Mouse (Mus musculus): ENCODE results near the gene Ryr2.
"Not testable (repeated sequence)": the region's sequence is repeated elsewhere in the genome, so short reads cannot be mapped to it uniquely, and the experiment has no call there.

Ryr2 gene

DNA sequence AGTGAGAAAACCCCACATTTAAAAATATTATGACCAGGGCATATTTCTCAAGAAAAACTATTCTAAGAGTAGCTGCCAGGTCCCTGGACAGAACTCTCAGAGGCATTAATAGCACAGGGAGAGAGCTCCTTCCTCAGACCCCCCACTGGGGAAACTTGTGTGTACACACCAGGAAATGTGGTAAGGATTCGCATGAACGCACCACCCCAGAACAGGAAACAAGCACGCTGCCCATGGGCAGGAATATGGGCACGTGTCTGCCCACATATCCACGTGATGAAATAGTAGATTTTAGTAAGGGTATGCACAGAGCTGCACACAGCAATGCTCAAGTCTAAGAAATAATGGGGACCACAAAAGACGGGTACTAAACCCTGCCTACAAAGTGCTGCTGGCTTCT is 72.8 kb downstream of the Ryr2 start:
- no peak for DNase-seq

DNA sequence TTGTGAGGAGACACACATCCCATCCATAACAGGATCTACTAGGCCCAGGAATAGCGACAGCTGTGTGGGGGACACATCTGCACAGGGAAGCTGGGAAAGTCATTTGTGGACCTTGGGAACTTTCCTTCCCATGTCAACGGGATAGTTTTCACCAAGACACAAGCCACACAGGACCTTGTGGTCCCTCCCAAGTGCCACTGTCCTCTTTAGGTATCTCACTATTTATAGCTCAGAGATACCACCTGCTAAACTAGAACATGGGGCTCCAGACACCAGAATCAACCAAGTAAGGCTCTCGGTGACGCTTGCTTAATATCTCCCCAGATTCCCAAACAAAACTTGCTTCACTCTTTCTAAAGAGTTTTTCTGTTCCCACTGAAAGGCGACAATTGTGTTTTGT is 73.5 kb downstream of the Ryr2 start:
- DNase-seq, result no peak

DNA sequence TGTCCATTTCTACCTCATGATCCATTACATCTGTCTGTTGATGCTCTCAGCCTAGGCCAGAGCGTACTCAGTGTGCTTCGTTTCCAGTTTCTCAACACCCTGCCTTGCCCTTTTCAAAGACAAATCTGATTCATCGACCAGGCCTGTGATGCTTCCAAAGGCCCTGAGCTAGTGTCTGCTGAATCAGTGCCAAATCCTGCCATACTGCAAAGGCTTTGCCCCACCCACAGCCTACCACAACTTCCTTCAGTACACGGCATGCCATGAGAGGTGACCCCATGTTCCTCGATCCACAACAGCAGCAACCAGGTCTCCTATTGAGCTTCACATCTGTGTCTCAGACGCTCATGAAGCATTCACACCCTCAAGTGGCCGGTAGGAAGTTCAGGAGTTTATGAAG is 76.9 kb downstream of the Ryr2 start:
- no peak for DNase-seq

DNA sequence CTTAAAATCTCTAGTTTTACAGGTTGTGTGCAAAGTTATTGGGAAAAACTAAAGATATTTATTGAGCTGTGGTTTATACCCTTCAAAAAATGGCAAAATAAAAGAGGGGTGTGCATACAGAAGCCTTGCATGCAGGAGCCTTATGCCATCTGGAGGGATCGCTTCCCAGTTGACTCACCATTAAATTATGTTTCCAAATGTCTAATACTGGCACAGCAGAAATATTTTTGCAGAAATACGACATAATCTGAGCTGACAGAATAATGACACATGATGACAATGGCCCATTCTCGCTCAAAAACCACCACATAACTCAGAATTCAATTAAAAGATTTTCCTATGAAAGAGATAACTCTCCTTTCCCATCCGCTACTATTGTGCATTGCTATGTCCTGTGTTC is 77.4 kb downstream of the Ryr2 start:
- DNase-seq, result no peak

DNA sequence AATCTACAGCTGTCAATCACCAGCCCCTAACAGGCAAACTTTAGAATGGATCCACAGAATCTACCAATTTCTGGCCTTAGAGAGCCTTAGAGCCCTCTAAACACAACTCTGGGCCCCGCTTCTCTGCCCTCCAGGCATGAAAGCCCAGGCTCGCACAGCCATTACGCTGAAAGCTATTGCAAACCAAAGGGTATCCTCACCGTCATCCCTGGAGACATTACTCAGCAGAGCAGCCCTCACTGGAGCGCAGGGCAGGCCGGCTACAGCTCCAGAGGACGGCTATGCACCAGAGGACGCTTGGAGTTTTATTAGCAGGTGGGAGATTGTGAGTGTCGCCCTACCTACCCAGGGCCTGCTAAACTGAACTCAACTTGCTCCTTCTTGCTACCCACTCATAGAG is 88.7 kb downstream of the Ryr2 start:
- no peak for DNase-seq

DNA sequence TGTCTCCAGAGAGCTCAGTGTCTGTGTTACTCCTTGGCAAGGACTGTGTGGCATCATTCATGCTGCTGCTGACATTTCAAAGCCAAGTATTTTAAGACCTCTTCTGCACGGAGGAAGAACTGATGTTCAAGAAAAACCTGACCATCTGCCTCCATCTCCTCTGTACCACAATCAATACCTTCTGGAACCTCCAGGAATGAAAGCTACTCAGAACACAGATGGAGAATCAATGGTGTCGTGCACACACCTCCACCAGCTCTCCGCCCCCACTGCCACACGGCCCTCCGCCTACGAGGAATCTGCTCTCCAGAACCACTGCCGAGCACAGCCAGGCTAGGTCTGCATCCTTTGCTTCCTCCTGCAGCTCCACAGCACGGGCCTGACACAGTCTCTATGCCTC is 92.8 kb downstream of the Ryr2 start:
- DNase-seq, result no peak

DNA sequence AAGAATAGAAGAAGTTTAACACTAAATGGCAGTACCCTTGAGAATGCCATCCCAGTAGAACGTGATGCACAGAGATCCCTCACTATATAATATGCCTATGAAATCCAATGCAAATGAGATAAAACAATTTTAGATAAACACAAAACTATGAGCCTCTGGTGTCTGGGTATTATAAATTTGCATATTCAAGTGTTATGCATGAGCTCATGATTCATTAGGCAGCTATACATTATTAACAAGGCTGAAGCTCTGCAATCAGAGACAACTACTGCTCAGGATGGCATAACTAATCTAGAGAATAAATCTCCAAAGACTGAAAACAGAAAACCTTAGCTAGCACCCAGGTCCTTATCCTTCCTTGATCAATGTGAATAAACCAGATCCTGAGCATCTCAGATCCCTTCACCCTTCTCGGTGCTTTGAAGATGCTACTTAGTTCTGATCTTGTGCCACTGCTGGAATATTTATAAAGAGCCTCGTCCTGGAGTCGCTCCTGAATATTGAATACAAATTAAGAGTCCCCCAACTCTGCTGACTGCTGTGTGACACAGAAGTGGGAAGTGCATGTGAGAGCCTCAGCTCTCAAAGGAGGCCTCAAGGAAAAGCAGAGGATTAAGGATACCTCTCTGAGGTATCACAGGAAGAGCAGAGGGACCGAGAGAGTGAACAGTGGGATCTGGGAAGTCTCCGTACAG is 97.6 kb downstream of the Ryr2 start:
- no peak for DNase-seq

DNA sequence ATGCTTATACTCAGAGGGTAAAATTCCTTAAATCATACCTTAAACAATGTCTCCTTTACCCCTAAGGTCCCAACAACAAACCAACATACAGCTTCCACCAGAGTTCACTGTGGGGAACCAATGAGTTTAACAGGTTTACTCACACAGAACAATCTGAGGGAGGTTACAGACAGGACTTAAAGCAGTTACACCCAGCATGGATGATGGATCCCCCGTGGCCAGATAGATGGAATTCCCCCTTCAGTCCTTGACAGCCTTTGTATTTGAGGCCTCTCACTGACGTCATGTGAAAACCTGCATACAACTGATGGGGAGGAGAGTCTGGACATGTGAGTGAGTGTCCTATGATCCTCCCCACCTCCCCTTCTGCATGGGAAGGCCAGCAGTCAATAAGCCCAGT is 99.2 kb downstream of the Ryr2 start:
- no peak for DNase-seq

DNA sequence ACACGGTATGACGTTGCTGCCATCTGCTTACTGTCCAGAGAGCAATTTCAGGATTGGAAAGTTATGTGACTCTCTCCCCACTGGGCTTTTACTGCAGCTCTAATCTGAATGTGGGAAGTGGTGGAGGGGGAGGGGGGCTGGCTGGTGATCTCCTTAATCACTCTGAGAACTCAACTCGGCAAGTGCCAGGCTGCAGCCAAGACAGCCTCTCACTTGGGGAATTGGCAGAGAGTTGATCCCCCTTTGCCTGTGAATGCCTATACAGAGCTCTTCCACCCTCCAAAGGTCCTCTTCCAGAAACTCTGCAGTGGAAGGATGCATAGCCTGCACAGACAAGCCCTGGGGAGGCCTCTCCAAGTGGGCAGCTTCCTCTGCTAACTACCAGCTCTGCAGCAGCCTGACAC is 104.9 kb downstream of the Ryr2 start:
- DNase-seq, result no peak

DNA sequence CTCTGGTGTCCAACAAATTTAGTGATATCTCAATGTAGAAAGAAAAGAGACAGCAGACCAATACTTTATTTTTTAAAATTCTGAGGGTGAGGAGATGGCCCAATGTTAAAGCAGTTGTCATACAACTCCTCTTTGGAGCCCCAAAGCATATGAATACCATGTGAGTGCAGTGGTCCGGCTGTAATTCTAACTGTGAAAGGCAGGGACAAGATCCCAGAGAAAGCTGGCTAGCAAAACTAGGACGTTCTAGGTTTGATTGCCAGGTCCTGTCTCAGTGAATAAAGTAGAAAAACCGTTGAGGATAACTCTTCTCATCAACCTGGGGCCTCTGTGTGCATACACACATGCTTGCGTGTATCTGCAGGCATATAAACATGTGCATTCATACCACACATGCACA is 106.9 kb downstream of the Ryr2 start:
- no peak for DNase-seq

DNA sequence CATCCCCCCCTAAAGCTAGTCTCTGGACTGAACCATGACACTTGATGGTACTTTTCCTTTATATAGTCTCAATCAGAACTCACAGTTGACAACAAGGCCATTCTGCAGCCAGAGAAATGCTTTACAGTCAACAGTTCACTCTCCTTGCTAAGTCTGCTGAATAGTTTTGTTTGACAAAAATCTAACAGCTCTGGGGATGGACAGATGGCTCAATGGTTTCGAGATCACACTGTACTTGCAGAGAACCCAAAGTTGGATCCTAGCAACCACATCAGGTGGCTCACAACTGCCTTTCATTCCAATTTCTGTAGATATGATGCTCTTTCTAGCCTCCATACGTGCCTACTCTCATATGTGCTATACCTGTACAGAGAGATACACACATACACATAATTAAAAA is 109.4 kb downstream of the Ryr2 start:
- DNase-seq, result no peak

DNA sequence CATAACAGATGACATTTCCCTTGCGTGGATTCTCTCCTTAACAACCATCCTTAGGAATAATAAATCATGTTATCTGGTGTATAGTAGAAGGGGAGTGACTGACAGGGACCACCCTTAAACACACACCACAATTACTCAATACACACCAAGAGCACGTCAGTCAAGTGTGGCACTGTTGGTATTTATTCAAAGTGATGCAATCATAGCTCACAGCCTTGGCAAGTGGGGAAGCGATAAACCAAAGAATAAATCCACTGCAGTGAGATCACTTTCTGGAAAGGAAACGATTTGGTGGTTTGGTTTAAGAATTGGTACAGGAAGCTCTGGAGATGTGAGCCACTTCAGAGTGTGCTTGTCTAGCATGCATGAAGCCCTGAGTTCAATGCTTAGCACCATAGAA is 119.2 kb downstream of the Ryr2 start:
- no peak for DNase-seq

DNA sequence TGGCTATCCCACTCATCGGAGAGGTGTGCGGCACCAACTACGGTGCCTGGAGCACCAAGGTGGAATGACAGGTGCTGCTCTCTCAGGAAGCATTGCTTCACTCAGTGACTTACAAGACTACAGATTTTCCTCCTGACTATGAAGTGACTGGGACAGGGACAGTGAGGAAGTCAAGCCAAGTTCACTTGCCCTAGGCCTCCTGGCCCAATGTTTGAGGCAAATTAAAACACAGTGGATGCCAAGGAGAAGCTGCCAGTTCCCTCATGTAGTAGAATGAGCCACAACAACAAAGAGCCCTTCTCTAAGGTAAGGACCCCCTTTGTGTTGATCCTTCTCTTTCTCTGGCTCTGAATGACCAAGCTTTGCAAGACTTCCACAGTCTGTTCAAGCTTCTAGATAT is 121.7 kb downstream of the Ryr2 start:
- no peak for DNase-seq

DNA sequence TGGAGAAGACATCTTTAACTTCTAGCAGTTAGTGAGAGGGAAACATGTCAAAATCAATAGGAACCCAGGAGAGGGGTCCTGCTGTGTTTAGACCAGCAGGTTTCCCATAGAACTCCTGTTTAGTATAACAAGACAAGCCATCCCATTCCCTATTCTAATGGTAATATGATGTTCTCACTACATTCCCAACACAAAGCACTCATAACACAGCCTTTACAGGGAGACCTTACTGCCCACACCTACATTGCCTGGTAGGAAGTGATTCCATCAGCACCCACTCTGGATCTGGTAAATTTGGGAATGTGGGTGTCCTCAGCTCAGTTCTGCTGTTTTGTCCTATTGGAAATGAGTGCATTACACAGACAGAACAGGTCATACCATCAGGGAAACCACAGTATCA is 127.7 kb downstream of the Ryr2 start:
- DNase-seq, result no peak

DNA sequence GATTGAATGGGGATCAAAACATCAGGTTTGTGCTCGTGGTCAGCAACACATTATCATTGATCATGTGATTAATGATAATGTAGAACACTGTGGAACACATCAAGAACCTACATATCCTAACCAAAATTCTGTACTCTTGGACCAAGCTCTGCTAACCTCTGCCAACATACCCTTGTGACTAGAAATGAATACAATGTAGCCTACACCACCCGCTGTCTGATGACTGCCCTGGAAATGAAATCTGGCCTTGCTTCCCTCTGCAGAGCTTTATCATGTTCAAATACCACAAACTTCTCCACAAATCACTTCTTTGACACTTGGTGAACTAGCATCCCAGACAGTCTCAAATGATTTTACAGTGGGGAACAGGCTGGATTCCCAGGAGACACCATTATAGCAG is 128.4 kb downstream of the Ryr2 start:
- no peak for DNase-seq

DNA sequence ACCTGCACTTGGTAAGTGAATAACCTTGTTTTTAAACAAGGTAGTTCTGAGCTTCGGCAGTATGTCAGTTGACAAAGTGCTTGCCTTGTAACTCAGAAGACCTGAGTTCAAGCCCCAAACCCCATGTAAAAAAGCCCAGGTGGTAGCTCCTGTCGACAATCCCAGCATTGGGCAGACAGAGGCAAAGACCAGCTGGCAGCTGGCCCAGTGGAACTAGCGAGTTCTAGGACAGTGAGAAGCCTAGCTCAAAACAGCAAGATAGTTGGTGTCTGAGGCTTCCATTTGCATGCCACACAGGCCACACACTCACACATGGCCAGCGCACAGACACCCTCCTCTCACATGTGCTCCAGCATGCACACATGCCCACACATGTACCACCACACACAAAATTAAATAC is 129.1 kb downstream of the Ryr2 start:
- DNase-seq, result no peak

DNA sequence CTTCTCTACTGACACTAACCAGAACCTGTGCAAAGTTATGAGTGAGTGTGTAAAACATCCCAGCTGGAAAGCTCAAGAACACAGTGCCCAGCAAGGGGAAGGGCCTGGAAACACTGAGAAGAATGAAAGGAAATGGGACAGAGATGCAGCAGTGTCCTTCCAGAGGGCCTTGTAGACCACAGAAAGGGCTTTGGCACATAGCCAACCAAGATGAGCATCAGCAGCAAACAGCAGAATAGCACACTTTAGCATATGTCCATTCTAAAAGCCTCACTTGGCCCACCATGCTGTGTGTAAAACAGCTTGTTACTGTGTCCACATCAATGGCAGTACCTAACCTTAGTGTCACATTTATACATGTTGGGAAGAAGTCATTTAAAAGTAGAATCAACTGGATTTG is 142.4 kb downstream of the Ryr2 start:
- no peak for DNase-seq

DNA sequence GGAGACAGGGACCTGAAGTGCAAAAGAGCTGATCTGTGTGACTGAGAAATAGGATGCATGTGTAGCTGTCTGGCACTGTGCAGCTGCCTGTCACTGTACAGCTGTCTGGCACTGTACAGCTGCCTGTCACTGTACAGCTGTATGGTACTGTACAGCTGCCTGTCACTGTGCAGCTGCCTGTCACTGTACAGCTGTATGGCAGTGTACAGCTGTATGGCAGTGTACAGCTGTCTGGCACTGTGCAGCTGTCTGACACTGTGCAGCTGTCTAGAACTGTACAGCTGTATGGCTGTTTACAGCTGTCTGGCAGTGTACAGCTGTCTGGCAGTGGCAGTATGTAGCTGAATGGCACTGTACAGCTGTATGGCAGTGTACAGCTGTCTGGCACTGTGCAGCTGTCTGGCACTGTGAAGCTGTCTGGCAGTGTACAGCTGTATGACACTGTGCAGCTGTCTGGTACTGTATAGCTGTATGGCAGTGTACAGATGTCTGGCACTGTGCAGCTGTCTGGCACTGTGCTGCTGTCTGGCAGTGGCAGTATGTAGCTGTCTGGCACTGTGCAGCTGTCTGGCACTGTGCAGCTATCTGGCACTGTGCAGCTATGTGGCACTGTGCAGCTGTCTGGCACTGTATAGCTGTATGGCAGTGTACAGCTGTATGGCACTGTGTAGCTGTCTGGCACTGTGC is 147.1 kb downstream of the Ryr2 start:
- no peak for DNase-seq

DNA sequence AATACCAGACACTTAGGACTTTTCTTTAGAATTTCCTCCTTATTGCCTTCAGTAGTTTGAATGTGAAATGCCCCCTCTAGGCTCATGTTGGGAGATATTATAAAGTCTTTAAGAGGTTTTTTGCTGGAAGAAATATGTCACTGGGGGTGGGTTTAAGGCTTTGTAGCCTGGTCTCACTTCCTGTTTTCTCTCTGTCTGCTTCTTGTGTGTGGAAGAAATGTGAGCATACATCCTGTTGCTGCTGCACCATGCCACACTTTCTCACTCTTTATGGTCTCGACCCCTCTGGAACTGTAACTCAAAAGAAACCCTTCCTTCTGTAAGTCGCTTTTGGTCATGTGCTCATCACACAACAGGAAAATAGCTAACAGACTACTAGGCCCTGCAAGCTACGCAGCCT is 147.9 kb downstream of the Ryr2 start:
- no peak for DNase-seq

DNA sequence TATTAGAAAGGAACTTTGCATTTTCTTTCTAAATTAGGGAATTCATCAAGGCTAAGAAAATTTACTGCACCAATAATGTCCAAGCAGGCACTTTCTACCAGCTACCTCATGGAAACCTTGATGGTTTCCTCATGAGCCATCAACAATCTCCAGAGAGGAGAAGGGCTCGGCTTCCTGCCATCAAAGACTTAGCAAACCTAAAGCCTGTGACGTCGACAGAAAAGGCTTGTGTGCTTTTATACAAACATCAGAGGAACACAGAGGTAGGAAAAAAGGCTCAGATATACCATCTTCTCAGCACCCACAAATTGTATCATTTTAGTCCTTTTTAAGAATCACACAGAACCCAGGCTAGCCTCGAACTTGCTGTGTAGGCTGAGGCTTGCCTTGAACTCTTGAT is 148.5 kb downstream of the Ryr2 start:
- peak; percentile 11 for DNase-seq

DNA sequence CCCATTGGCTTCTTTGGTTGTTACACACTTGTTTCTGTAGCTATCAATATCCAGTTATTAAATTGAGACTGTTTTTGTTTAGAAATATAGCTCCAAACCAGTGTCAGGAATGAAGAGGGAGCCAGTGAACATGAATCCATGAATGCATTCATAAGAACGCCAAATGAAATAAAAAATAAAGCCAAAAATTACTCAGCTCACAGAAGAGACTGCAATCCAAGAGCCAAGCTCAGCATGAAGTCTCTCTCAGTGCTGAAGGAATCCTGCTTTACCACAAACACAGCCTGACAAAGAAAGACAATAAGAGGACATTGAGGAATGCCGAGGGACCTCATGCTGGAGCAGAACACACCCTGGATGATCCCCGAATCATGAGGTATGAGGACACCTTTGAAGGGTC is 154.8 kb downstream of the Ryr2 start:
- no peak for DNase-seq

DNA sequence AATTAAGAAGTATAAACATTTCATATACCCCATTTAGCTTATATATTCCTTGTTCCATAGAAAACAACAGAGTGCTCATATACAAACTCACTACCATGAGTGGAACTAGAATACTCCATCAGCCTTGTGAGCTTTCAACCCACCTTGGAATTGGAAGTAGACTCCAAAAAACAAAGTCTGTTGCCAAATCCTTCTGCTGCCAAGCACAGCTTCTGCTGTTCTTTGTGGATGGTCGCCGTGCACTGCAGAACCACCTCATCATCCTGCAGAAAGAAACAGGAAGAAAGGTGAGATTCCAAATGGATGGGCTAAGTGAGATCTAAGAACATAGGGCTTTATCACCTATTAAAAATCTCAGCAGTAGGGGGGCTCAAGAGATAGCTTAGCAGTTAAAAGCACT is 161.0 kb downstream of the Ryr2 start:
- DNase-seq, result no peak

DNA sequence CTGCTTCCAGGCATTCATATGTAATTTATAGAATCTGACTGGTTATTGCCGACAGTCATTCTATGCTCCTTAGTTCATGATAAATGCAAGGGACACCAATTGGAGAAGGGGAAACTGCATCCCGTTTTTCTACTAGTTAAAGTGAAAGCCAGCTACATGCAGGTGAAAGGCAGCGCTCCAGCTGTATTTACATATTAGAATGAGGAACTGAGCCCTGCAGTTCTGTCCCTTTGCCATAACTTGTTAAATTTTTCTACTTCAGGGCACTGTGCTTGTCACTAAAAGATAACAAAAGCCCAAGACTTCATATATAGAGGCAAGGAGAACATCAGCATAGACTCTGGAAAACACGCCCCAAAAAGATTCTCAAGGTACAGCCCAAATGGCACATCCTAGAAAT is 165.0 kb downstream of the Ryr2 start:
- DNase-seq, result no peak

DNA sequence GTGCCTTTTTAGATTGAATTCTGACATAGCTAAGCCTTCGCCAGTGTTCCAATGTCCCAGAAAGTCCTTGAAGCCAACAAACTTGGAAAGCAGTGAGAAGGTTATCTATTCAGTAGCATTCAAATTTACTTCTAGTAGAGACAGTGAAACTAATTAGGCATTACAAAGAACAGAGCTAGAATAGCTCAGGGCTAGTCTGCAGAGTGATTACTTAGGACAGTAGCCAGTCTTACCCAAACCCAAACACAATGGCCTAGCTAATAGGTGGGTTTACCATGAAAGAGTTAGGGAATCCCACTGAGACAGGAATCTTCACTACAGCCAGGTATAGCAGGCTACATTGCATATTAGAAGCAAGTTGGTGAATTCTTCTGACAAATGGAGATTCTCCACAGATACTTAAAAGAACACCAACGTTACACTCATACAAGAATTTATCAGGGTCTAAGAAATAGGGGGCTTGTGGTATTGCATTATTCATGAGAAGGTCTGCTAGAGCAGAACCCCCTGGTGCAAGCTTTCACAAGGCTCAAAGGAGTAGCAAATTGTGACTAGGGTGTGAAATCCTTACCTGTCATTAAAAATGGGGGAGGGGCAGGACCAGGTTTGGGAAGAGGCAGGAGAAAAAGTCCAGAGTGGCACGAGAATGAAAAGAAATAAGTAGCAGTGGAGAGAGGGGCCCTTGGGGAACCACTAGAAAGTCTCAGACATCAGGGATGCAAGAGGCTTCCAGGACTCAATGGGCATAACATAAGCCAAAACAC is 172.3 kb downstream of the Ryr2 start:
- not testable (repeated sequence) for DNase-seq

Data from thymus, postnatal 14 days (tissue).